Mouse (Mus musculus) c-Kit-positive CD71-negative TER-119-negative erythroid progenitor cells, embryonic 14.5 days (primary cell): ENCODE results near the gene Klhdc8b.

Experiments
- DNase-seq: peaks from one replicate; pipeline ENCODE4 v3.0.0-alpha.2; 2013; ENCODE audit warnings: low read depth

Klhdc8b gene

GRCm38 (mm10) chr9:108451519-108452160 lies 9.7 kb downstream of the Klhdc8b start:
- no peak for DNase-seq

GRCm38 (mm10) chr9:108451170-108451493 lies 10.2 kb downstream of the Klhdc8b start:
- DNase-seq = no peak

DNA sequence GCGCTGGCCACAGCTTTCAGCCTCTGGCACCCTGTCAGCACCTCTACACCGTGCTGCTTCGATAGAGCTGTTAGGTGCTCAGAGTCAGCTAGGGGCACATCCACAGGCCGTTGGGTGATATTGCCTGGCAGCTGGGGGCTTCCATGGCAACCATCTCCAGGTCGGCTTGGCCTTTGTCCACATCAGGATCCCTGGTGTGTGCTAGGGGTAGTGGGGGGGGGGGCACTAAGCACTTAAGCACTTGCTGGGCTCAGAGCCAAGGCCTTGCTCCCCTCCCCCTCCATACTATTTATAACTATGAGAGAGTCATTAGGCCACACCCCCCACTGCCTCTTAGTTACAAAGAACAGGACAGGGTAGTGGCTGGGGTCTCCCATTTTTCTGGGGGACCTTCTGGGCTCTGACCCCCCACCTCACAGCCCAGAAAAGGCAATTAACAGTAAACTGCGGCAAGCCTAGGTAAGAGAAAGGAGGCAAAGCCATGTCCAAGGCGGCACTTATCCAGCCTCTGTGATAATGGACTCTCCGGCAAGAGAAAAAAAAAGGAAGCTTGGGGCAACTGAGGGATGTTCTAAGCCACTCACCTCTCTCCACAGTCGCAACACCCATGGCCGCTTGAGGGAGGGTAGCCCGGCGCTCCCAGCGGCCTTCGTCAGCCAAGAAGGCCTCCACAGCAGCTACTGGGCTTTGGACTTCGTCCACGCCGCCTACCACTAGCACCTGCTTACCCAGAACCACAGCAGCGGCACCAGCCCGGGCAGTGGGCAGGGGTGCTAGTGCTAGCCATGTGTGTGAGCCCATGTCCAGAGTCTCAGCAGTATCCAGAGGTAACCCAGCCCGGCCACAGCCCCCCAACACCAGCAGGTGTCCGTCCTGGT lies 10.8 kb downstream of the Klhdc8b start:
- no peak for DNase-seq

- no peak for DNase-seq
Measured at GRCm38 (mm10) chr9:108449860-108450259, 11.5 kb downstream of the Klhdc8b start.

DNA sequence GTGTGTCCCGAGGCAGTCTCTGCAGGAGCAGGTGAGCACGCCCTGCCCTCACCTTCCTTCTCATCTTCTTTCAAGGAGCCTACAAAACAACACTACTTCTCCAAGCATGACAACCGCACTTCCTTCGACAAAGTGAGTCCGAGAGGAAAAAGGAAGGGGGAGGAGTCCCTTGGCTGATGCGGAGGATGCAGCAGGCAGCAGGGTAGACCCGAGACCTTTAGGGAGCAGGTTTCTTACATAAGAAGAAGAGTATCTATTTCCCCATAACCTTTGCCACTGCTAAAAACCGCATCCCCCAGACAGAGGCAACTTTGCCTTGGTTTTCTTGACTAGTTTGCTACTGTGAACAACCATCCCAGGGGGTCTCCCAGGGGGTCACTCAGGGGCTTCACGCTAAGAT lies 16.3 kb downstream of the Klhdc8b start:
- DNase-seq = no peak

DNA sequence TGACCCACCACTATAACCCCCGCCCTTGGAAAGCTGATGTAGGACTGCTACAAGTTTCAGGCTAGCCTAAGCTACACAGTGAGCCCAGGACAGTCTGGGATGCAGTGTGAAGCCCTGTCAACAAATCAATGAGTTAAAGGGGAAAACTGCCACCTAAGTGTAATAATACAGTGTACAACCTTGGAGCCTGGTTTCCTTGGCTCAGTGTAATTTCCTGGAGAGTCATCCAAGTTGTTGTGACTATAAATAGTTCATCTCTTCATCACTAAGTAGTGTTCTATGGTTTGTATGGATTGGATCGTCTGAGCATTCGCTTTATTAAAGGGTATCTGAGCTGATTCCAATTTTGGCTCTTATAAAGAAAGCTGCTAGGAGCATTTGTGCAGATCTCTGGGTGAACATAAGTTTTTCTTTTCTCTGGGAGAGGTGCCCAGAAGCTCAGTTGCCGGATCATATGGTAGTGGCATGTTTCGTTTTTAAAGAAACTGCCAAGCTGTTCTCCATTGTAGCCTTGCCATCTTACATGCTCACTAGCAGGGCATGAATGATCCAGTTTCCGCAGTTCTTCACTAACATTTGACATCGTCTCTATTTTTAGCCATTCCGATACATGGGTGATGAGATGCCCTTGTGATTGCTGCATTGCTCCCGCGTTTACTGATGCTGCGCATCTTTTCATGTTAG lies 20.0 kb downstream of the Klhdc8b start:
- no peak for DNase-seq

- no peak for DNase-seq
Measured at GRCm38 (mm10) chr9:108440485-108440884, 20.9 kb downstream of the Klhdc8b start.

- no peak for DNase-seq
Measured at GRCm38 (mm10) chr9:108439176-108439575, 22.2 kb downstream of the Klhdc8b start.

DNA sequence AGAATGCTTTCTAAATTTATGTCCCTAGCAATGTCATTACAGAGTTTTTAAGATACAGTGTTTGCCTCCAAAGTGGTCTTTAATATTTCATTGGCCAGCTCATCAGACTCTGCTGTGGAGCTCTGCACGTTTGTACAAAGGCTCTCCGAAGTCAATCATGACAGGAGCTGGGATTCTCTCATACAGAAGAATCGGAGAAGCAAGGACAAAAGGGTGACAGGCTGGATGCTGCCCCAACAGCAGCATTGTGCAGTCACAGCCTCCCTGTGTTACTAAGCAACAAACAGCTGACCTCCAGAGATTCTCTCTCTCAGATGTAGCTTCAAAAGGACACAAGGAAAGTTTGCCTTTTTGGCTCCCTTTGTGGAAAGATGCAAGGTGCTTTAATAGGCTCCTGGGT lies 25.2 kb downstream of the Klhdc8b start, which contains the start of gene BC048562:
Gene BC048562 (plus strand): TSS at position 301 of the 400 bp plus-strand sequence.
- DNase-seq = no peak

DNA sequence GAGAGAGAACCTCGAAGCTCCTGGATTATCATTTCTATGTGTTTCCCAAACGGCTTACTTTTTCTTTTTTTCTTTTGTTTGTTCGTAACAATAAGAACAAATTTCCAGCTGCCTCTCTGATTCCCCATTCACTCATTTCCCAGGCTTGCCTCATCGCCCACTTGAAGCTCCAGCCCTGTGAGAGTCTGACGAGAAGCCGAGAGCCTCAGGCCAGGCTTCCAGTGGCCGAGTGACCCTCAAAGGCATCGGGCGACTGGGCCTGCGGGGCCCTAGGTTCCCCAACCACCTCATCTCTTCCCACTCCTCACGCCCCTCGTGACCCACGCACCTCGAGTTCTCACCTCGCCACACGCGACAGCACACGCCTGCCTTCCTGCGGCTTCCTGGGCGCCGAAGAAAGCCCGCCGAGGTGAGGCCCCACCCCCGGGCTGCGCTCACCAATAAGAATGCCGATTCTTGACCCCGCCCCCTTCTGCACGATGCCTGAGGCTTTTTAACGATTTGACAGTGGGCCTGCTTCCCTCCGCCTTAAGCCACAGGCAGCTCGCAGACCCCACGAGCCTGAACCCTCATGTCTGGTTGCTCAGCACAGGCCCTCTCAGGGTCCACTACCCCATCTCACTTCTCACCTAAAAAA lies 29.8 kb downstream of the Klhdc8b start:
- DNase-seq = no peak

DNA sequence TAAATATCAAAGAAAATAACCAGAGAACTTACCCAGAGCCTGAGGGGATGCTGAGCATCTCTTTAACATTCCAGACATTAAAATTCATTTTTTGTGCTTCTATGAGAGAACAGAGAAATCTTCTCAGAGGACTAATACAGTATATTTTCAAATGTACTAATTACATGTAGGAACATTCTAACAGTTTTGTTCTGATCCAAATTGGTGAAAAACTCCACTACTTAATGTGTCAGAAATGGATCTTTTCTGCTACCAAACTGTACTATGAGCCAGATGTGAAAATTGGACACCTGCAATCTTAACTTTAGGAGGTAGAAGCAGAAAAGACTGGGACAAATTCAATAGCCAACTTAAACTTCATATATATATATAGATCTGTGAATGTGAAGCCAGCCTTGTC lies 33.0 kb downstream of the Klhdc8b start, which contains the start of gene Ccdc36:
Gene Ccdc36 (minus strand): TSS at position 101 of the 400 bp plus-strand sequence.
- no peak for DNase-seq

GRCm38 (mm10) chr9:108412221-108412620 lies 49.2 kb downstream of the Klhdc8b start:
- peak; percentile 30 for DNase-seq

GRCm38 (mm10) chr9:108411381-108411942 lies 49.9 kb downstream of the Klhdc8b start:
- no peak for DNase-seq

GRCm38 (mm10) chr9:108409535-108409934 lies 51.8 kb downstream of the Klhdc8b start:
- DNase-seq = no peak

DNA sequence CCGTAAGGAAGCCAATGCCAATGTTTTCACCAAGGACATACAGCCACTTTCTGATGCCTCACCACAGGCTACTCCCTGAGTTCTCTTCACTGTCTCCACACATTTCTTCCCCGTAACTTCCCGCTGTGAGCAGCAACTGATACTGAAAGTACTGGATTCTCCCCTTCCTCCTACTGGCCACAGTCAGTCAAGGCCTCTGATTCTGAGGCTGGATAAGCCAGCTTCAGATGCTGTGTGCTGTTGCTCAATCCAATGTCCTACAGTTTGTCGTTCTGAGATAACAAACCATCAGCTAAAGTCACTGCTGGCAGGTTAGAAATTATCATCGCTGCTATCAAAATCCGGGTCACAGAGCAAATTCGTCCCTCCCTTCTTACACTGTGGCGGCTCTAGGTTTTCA lies 56.9 kb downstream of the Klhdc8b start:
- no peak for DNase-seq

- no peak for DNase-seq
Measured at GRCm38 (mm10) chr9:108403081-108403480, 58.3 kb downstream of the Klhdc8b start.

- no peak for DNase-seq
Measured at GRCm38 (mm10) chr9:108401186-108401960, 60.0 kb downstream of the Klhdc8b start.

- DNase-seq = no peak
Measured at GRCm38 (mm10) chr9:108398324-108398723, 63.1 kb downstream of the Klhdc8b start.
